Mouse (Mus musculus): ENCODE measurements at regions not wholly inside any gene's neighbourhood (a gene's known extent, or its start where the extent isn't known, plus 50 kb on each side); places are given as distances from the start of the nearest gene placed in this dataset.

DNA sequence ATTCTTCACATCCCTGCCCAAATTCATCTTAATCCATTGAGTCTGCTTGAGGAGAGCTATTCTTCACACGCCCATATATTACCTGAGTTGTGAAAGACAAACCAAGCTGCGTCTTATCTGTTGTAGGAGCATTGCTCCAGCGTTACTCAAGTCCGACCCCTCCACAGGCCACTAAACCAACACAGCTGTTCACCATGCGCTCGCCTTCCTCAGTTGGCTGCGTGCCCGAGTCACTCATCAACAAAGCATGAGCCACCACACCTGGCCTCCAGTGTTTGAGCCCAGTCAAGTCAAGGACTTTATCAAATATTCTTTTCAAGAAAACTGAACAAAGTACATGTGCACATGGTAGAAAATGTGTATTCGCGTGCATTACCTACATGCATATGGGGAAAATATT lies 504.7 kb upstream of the Atp11b start:
- no peaks in the 10 kb centered on the region for H3K4me1 ChIP-seq (ENCODE audit: control insufficient read depth, insufficient read depth, insufficient read length, low read length)
- no peak overlapping the region for H3K4me3 ChIP-seq (ENCODE audit: low read depth, low read length)
- WGBS: 32% methylated on average over 10 of the region's 10 CpGs
- no peaks in the 10 kb centered on the region for H3K36me3 ChIP-seq (ENCODE audit: control insufficient read depth, insufficient read depth, low read length)
- H3K27ac ChIP-seq (ENCODE audit: insufficient read depth, low read depth, low read length): no peak overlapping the region
- no peaks in the 10 kb centered on the region for H3K27me3 ChIP-seq (ENCODE audit: control insufficient read depth, insufficient read depth, low read length)
- TF ChIP-seq POLR2A (IDR thresholded peaks at IDR 0.05; ENCODE audit: low read depth, low read length) (no peak), CTCF (IDR thresholded peaks at IDR 0.05; ENCODE audit: extremely low read depth, insufficient read length, insufficient replicate concordance, low read depth, low read length) (no peak)

DNA sequence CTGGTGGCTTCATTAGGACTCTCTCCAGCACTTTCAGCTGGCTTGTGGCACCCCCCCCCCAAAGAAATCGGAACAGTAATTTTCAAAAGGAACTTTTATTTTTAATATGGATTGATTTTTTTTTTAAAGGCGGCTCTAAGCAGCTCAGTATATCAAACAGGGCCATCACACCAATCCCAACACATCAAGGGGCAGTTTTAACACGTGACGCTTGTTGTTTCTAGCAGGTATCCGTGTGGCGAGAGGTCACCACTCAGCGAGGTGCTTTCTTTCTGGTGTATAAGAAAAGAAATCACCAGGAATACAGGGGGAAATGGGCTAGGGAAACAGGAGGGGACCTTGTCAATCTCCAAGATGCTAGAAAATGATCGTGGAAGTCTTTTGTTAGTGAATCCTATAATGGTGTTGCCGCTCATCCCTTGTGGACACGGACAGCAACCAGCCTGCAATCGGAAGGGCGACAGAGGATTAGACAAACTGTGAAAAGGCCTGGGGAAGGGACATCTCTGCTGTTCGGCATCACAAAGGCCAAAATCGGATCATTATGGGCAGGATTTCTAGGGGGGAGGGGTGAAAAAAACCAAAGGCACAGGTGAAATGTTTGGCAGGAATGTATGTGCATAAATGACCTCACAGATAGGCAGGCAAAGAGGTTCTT lies 503.7 kb upstream of the Atp11b start:
- H3K4me3 ChIP-seq (ENCODE audit: low read depth, low read length): no peak overlapping the region
- no peaks in the 10 kb centered on the region for H3K27me3 ChIP-seq (ENCODE audit: control insufficient read depth, insufficient read depth, low read length)
- no peaks in the 10 kb centered on the region for H3K36me3 ChIP-seq (ENCODE audit: control insufficient read depth, insufficient read depth, low read length)
- no peaks in the 10 kb centered on the region for H3K4me1 ChIP-seq (ENCODE audit: control insufficient read depth, insufficient read depth, insufficient read length, low read length)
- 85% methylated on average over 14 of the region's 14 CpGs for WGBS
- H3K27ac ChIP-seq (ENCODE audit: insufficient read depth, low read depth, low read length): no peak overlapping the region
- TF ChIP-seq POLR2A (IDR thresholded peaks at IDR 0.05; ENCODE audit: low read depth, low read length): no peak
- TF ChIP-seq CTCF (IDR thresholded peaks at IDR 0.05; ENCODE audit: extremely low read depth, insufficient read length, insufficient replicate concordance, low read depth, low read length): no peak

DNA sequence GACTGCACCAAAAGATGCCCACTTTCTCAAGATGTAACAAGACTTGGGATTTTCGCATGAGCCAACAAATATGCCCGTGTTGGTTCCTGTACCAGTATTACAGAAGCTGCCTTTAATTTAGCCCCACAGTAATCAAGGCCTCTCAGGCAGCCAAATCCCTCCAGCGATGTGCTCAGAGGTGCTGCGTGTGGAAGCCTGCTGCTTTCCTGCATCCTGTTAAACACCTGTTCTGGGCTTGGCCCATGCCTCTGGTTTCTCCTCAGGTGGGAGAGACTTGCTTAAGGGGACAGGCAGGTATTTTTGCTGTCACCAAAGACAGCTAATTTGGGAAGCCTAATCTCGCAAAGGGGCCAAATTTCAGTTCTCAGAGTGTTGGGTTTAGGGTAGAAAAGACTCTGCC lies 500.0 kb upstream of the Atp11b start:
- H3K27ac ChIP-seq (ENCODE audit: insufficient read depth, low read depth, low read length): no peak overlapping the region
- TF ChIP-seq CTCF (IDR thresholded peaks at IDR 0.05; ENCODE audit: extremely low read depth, insufficient read length, insufficient replicate concordance, low read depth, low read length): no peak
- TF ChIP-seq POLR2A (IDR thresholded peaks at IDR 0.05; ENCODE audit: low read depth, low read length): no peak

DNA sequence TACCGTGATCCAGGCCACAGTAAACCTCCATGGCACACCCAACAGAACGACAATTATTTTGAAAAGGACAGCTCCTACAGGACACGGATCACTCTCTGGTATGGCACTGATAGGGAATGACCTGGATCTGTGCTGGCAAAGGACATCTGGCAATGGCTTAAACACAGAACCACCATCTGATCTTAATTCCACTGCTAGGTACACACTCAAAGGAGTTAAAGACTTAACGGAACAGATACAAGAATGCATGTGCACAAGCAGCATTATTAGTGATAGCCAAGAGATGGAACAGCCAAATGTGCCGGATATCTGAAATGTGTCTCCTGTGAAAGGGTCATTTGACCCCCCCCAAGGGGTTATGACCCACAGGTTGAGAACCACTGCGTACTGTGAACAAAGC lies 493.0 kb upstream of the Atp11b start:
- no peak overlapping the region for H3K4me3 ChIP-seq (ENCODE audit: low read depth, low read length)
- TF ChIP-seq CTCF (IDR thresholded peaks at IDR 0.05; ENCODE audit: extremely low read depth, insufficient read length, insufficient replicate concordance, low read depth, low read length): no peak
- TF ChIP-seq POLR2A (IDR thresholded peaks at IDR 0.05; ENCODE audit: low read depth, low read length): no peak
- 84% methylated on average over 6 of the region's 6 CpGs for whole genome bisulfite sequencing
- H3K27ac ChIP-seq (ENCODE audit: insufficient read depth, low read depth, low read length): no peak overlapping the region
- no peaks in the 10 kb centered on the region for H3K27me3 ChIP-seq (ENCODE audit: control insufficient read depth, insufficient read depth, low read length)
- no peaks in the 10 kb centered on the region for H3K36me3 ChIP-seq (ENCODE audit: control insufficient read depth, insufficient read depth, low read length)
- H3K4me1 ChIP-seq (ENCODE audit: control insufficient read depth, insufficient read depth, insufficient read length, low read length): no peaks in the 10 kb centered on the region

More for the DNA sequence above, 500.0 kb upstream of the Atp11b start:
- H3K27me3 ChIP-seq (ENCODE audit: control insufficient read depth, insufficient read depth, low read length): no peaks in the 10 kb centered on the region
- WGBS: 75% methylated on average over 5 of the region's 5 CpGs
- no peaks in the 10 kb centered on the region for H3K4me1 ChIP-seq (ENCODE audit: control insufficient read depth, insufficient read depth, insufficient read length, low read length)
- no peaks in the 10 kb centered on the region for H3K36me3 ChIP-seq (ENCODE audit: control insufficient read depth, insufficient read depth, low read length)
- H3K4me3 ChIP-seq (ENCODE audit: low read depth, low read length): no peak overlapping the region

DNA sequence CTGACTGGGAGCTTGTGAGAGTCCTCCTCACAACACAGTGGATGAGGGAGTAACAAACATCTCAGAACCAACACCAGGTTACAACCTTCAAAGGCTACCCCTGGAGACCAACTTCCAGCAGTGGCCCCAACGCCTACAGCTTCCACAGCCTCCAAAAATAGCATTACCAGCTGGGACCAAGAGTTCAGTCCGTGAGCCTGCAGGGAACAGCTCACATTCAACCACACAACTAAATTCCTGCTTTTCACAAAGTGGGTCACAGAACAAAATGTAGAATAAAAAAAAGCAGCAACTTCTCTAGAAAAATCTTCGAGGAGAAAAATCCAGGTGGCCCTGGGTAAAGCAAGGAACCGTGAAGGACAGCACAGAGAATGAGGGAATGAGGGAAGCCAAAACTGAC lies 485.0 kb upstream of the Atp11b start:
- Histone ChIP-seq H3K36me3 (ENCODE audit: control insufficient read depth, insufficient read depth, low read length) (no peaks in the 10 kb centered on the region), H3K4me1 (ENCODE audit: control insufficient read depth, insufficient read depth, insufficient read length, low read length) (no peaks in the 10 kb centered on the region), H3K4me3 (ENCODE audit: low read depth, low read length) (no peak overlapping the region), H3K27me3 (ENCODE audit: control insufficient read depth, insufficient read depth, low read length) (no peaks in the 10 kb centered on the region), H3K27ac (ENCODE audit: insufficient read depth, low read depth, low read length) (no peak overlapping the region)
- 54% methylated on average over 4 of the region's 4 CpGs for WGBS
- TF ChIP-seq CTCF (IDR thresholded peaks at IDR 0.05; ENCODE audit: extremely low read depth, insufficient read length, insufficient replicate concordance, low read depth, low read length) (no peak), POLR2A (IDR thresholded peaks at IDR 0.05; ENCODE audit: low read depth, low read length) (no peak)

DNA sequence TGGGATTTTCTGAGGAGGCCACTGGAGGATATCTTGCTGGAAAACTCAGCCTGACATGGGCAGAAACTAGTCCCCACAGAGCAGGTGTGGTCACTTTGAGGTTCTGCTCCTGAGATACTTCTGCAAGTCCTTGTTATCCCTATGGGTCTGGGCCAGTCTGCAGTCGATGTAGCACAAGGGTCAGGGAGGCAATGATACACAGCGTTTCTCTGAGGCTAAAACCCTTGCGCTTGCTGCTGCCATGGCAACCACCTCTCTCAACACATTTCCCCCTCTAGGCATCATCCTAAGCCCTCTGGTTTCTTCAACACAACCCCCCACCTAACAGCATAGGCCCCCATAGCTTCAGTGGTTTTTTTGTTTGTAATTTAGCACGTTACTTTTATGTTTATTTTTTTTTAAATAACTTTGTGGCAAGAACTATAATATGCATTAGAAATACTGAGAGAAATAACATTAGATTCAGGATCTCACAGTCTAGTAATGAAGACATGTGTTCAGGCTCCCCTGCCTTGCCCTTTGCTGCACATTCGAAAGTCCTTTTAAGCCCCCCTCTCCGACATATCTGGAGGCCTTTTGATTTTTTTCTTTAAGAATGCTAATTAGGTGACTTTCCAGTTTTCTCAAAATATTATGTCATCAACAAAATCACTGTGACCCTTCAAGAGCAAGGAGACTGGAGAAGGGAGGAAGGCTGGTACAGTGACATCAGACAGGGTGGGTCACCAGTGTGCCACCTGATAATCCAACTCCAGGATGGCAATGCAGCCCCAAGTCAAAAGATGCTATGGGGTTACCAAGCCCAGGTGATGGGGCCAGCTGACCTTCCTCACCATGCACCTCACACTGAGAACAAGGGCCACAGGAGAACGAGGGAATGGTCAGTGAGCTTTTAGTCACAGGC lies 483.7 kb upstream of the Atp11b start:
- H3K27ac ChIP-seq (ENCODE audit: insufficient read depth, low read depth, low read length): no peak overlapping the region
- 67% methylated on average over 7 of the region's 7 CpGs for WGBS
- H3K27me3 ChIP-seq (ENCODE audit: control insufficient read depth, insufficient read depth, low read length): no peaks in the 10 kb centered on the region
- no peaks in the 10 kb centered on the region for H3K36me3 ChIP-seq (ENCODE audit: control insufficient read depth, insufficient read depth, low read length)
- no peak overlapping the region for H3K4me3 ChIP-seq (ENCODE audit: low read depth, low read length)
- H3K4me1 ChIP-seq (ENCODE audit: control insufficient read depth, insufficient read depth, insufficient read length, low read length): no peaks in the 10 kb centered on the region
- TF ChIP-seq POLR2A (IDR thresholded peaks at IDR 0.05; ENCODE audit: low read depth, low read length) (no peak), CTCF (IDR thresholded peaks at IDR 0.05; ENCODE audit: extremely low read depth, insufficient read length, insufficient replicate concordance, low read depth, low read length) (no peak)

DNA sequence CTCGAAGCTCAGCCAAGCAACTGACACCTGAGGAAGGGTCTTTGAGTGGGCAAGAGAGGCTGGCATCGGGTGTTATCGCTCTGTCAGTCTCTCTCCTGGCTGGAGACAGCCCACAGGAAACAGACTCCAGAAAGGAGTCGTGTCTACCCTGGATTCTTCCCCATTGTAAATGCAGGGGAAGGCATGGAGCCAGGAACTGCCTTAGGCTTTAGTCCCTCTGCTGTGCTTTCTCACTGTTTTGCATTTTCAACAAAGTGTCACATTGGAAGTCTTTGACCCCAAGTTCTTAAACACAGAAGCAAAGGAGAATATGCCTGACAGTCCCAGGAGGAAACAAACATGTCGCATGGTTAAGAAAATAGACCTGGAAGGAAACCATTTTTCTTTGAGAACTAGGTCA lies 480.4 kb upstream of the Atp11b start:
- no peak overlapping the region for H3K27ac ChIP-seq (ENCODE audit: insufficient read depth, low read depth, low read length)
- WGBS: 71% methylated on average over 5 of the region's 5 CpGs

More for the DNA sequence above, 480.4 kb upstream of the Atp11b start:
- H3K36me3 ChIP-seq (ENCODE audit: control insufficient read depth, insufficient read depth, low read length): no peaks in the 10 kb centered on the region
- no peak for TF ChIP-seq POLR2A (IDR thresholded peaks at IDR 0.05; ENCODE audit: low read depth, low read length)
- no peak for TF ChIP-seq CTCF (IDR thresholded peaks at IDR 0.05; ENCODE audit: extremely low read depth, insufficient read length, insufficient replicate concordance, low read depth, low read length)
- H3K4me1 ChIP-seq (ENCODE audit: control insufficient read depth, insufficient read depth, insufficient read length, low read length): no peaks in the 10 kb centered on the region
- no peak overlapping the region for H3K4me3 ChIP-seq (ENCODE audit: low read depth, low read length)
- no peaks in the 10 kb centered on the region for H3K27me3 ChIP-seq (ENCODE audit: control insufficient read depth, insufficient read depth, low read length)
